Mouse (Mus musculus): Measurements from ENCODE around the gene Heatr6.

The Heatr6 gene

GRCm38 (mm10) chr11:83799871-83800430 is 46.5 kb downstream of the Heatr6 start:
- DNase-seq (ENCODE audit: low spot score in 2 of 2), result no peak

GRCm38 (mm10) chr11:83802166-83802565 is 48.7 kb downstream of the Heatr6 start:
- peak in 1 of 2 experiments; percentile 37 for DNase-seq (ENCODE audit: low spot score in 2 of 2)

GRCm38 (mm10) chr11:83802581-83802980 is 49.1 kb downstream of the Heatr6 start:
- no peak for DNase-seq (ENCODE audit: low spot score in 2 of 2)

- DNase-seq (ENCODE audit: low spot score in 2 of 2), result no peak
These were observed 56.9 kb downstream of the Heatr6 start for GRCm38 (mm10) chr11:83810441-83810840.

- DNase-seq (ENCODE audit: low spot score in 2 of 2), result no peak
These were observed 61.7 kb downstream of the Heatr6 start for GRCm38 (mm10) chr11:83815191-83815590.

- peak in 1 of 2 experiments; percentile 38 for DNase-seq (ENCODE audit: low spot score in 2 of 2)
These were observed 62.1 kb downstream of the Heatr6 start for GRCm38 (mm10) chr11:83815628-83816027.

GRCm38 (mm10) chr11:83817048-83817447 is 63.6 kb downstream of the Heatr6 start:
- DNase-seq (ENCODE audit: low spot score in 2 of 2), result no peak

- DNase-seq (ENCODE audit: low spot score in 2 of 2), result no peak
These were observed 64.5 kb downstream of the Heatr6 start for GRCm38 (mm10) chr11:83817994-83818393.

GRCm38 (mm10) chr11:83818591-83819127 is 65.2 kb downstream of the Heatr6 start:
- no peak for DNase-seq (ENCODE audit: low spot score in 2 of 2)

GRCm38 (mm10) chr11:83819806-83820483 is 66.4 kb downstream of the Heatr6 start:
- DNase-seq (ENCODE audit: low spot score in 2 of 2), result no peak

GRCm38 (mm10) chr11:83826142-83826541 is 72.6 kb downstream of the Heatr6 start:
- no peak for DNase-seq (ENCODE audit: low spot score in 2 of 2)

GRCm38 (mm10) chr11:83828553-83829142 is 75.2 kb downstream of the Heatr6 start:
- DNase-seq (ENCODE audit: low spot score in 2 of 2), result no peak

- DNase-seq (ENCODE audit: low spot score in 2 of 2), result peak in 1 of 2 experiments; percentile 48
These were observed 78.9 kb downstream of the Heatr6 start for GRCm38 (mm10) chr11:83832389-83832788.

Measured in thymus, postnatal 10 days (tissue).